Mouse (Mus musculus) urinary bladder, postnatal 14 days (tissue): Measurements from ENCODE around the gene Foxp1.

Experiments
- DNase-seq: peaks from one replicate; pipeline ENCODE4 v3.0.0; 2021; ENCODE audit warnings: low spot score

The Foxp1 gene

GRCm38 (mm10) chr6:99019716-99020115 lies 502.8 kb downstream of the Foxp1 start:
- no peak for DNase-seq

- DNase-seq, result no peak
Measured at GRCm38 (mm10) chr6:99019266-99019665, 503.3 kb downstream of the Foxp1 start.

DNA sequence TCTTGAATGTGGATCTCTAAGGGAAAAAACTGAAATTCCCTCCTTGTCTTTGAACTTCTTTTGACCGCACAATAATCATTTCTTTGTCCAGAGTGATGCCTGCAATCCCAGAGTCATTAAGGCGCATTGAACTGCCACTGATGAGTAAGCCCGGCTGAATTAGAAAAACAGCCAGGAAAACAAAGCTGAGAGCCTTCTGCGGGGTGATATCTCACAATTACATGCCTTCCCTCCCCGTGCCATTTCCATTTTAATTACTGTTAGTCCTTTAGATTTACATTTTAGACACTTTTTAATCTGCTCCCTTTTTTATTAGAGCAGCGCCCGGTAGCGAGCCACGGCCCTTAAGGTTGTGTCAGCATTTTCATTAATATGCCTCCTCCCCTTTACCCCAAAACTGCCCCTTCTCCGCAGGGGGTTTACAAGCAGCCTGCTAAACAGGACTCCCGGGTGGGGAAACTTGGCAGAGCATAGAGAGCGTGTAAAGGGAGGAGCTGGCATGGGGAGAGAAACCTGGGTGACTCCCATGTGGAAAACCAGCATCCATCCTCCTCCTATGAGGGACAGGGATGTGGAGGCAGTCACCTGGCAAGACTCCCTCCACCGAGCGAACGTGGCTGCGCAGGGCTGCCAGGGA lies 508.5 kb downstream of the Foxp1 start:
- DNase-seq, result no peak

- no peak for DNase-seq
Measured at GRCm38 (mm10) chr6:99013119-99013865, 509.2 kb downstream of the Foxp1 start.

- no peak for DNase-seq
Measured at GRCm38 (mm10) chr6:99011895-99012584, 510.5 kb downstream of the Foxp1 start.

DNA sequence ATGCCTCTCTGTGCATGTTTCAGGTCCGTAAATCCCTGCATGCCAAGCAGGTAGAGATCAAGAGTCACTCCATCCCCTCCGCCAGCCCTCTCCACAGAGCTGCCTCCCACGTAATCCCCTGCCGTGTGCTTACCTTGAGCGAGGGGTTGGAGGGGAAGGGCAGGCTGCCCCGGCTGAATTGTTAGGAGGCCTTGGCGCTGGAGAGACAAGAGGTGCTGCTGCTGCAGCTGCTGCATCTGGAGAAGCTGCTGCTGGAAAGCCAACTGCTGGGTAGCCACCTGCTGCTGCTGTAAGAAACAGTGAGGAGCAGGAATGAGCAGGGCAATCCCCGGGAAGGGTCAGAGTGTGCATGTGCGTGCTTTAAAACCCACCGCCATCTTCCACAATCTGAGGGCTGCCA lies 512.8 kb downstream of the Foxp1 start:
- no peak for DNase-seq

- DNase-seq, result no peak
Measured at GRCm38 (mm10) chr6:99008565-99008964, 514.0 kb downstream of the Foxp1 start.

DNA sequence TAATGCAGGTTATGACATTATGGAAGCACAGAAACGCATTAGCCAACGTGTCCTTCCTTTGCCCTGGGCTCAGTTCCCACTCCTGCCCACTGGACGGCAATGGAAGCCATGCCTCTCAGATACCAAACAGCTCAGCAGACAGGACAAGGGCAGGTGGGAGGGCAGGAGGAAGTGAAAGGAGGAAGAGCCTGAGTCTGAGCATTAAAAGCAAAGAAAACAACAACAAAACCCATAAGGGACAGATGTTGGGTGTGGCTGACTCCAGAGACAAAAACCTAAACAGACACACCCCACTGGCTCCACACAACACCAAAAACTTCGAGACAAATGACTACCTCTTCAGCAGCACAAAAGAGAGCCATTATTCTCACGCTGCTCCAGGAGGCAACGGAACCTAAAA lies 515.0 kb downstream of the Foxp1 start:
- no peak for DNase-seq

DNA sequence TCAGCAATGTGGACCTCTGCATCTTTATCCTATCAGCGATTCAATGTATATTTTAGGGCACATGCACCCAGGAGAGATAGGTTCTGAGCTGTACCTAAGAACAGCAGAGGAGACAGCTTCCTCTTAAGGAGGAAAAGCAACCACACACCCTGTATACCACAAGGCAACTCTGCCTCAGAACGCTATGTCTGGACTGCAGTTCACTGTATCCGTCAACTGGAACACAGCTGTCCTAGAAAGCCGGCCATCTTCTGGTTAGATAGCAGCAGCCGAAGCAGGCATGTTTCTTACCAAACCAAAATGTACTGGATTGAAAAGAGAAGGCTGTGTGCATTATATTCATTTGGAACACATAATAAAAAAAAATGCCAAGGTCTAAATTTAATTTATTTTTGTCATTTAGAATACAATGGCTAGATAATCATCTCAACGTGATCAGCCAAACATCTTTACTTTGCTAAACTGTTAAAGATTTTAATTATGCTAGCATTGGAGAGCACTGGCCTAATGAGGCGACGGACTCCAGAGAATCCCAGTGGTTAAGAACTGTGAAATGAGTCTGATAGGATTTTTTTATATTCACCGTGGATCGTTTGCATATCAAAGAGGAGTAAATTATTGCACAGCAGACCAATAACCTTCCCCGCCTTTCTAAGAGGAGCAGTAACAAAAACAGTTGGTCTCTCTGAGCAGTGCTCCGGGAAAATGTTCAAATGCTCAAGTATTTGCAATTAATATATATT lies 518.1 kb downstream of the Foxp1 start:
- no peak for DNase-seq

GRCm38 (mm10) chr6:99003108-99003709 lies 519.3 kb downstream of the Foxp1 start:
- no peak for DNase-seq

- no peak for DNase-seq
Measured at GRCm38 (mm10) chr6:99001637-99002036, 520.9 kb downstream of the Foxp1 start.

DNA sequence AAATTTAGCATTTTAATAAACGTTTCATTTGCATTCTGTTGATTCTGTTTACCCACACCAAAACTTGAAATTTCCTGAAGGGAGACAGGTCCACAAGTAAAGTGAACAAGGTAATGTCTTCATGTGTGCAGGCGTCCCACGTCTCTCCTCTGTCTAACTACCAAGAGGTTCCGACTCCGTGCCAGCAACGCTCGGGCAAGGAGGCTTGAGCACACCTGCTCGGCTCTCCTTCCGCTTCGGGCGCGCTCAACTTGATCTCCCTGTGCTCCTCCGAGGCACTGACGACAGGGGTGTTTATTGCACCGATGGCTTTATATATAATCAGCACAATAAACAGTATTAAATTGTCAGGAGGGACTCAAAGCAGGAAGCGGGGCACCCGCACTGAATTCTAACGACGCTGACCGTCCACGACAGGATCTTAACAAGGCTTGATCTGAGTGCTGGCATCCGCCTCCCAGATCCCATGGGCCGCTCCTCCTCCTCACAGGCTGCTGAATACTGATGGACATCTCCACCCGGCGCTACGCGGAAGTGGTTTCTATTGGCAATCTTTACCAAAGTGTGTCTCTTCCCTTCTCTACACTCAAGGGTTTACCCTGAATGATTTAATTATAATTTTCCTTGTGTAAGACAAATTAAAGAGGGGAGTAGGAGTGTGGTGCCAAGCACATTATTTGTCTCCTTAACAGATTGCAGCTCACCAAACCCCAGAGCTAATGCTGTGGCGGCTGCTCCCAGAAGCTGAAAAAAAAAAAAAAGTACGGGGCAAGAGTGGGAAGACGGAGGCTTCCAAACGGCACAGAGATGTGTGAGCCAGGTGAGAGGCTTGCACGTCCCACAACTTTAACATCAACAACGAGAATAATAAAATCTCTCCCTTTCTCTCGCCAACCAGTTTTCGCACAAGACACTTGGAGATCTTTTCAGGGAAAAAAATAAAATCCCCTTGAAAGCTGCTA lies 523.3 kb downstream of the Foxp1 start:
- no peak for DNase-seq

DNA sequence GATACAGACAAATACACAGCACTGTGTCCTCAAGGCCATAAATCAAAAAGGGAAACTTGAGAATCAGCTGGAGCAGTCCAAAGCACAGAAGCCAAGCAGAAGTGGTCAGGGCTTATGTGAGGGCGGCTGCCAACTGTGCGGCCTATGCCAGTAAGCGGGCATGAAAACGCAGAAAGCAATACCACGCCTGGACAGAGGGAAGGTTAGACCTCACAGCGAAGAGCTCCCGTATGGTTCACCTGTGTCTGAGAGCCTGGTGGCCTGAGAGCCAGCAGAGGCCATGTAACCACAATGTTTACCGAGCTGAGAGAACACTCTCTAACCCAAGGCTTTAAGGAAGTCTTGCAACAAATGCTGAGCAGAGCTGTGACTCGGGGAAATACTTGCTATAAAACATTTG lies 524.8 kb downstream of the Foxp1 start:
- no peak for DNase-seq

GRCm38 (mm10) chr6:98996822-98997221 lies 525.7 kb downstream of the Foxp1 start:
- DNase-seq, result no peak

- DNase-seq, result no peak
Measured at GRCm38 (mm10) chr6:98996346-98996745, 526.2 kb downstream of the Foxp1 start.

- no peak for DNase-seq
Measured at GRCm38 (mm10) chr6:98995681-98996080, 526.8 kb downstream of the Foxp1 start.

GRCm38 (mm10) chr6:98994902-98995301 lies 527.6 kb downstream of the Foxp1 start:
- DNase-seq, result no peak

GRCm38 (mm10) chr6:98994104-98994787 lies 528.3 kb downstream of the Foxp1 start:
- DNase-seq, result no peak

DNA sequence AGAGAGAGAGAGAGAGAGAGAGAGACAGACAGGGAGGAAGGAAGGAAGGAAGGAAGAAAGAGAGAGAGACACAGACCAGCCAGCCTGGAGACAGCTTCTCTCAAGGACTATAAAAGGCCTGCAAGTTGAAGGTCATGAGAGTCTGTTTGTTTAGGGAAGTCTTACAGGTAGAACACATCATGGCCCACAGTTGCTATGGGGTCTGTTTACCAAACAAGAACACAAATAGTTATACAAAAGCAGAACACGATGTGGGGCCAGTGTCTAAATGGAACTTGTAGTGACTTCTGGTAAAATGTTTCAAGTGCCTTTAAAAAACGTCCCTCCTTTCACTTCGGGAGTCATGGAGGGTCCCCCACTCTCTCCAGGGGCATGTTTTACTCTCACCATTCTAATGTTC lies 529.3 kb downstream of the Foxp1 start:
- DNase-seq, result no peak

DNA sequence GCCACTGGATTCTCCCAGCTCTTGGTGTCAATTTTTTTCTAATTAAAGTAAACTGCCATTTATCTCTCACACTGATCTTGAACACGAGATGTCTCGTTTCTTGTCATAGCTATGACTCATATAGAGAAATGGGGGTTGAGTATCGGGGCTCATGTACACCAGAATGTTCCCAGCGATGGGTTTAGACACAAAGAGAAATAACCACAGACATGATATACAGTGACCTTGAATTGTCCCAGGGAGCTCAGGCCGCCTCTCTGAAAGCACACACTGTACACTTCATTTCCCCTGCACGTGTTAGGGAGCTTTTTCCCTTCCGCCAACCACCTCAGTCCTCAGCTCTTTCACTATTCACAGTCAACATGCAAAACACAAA lies 529.8 kb downstream of the Foxp1 start:
- no peak for DNase-seq
